In the genomic region with DNA sequence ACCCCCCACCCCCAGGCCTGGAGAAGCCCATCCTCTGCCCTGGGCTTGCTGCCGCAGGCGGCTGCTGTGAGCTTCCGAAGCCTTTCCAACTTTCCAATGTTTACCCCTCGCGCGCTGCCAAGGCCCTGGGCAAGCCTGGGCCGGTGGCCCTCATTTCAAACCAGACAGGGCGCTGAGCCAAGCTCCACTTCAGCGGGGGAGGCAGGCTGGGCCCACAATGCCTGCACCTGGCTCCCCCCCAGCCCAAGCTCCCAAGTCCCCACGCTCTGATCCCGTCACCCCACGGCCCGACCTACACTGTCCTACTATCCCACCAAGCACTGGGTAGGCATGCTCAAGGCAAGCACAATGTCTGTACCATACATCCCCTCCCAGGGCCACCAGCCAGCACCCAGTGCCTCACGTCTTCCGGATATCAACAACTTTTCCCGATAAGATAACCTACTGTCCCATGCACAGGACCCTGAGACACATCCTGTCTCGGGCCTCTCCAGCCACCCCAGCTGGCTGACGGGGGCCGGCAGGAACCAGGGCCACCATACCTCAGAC, we compare ENCODE assay signal across 8 mouse cellular contexts. TPM values are rescaled to one million over a fixed set of nuclear protein-coding genes. Genes with fewer than 3 reads are reported as not detected.
A peak's percentile ranks its signal among the peaks of the same experiment; 100 is the strongest.
DNase-seq lines count a peak whose midpoint lies in the region; ATAC-seq and TF ChIP-seq lines count a peak whose summit lies in the region.

No protein-coding gene starts in this region.

- peak; percentile 88 for DNase-seq in adrenal gland, postnatal 25 days
- DNase-seq in heart, adult 9 months (ENCODE audit: low spot score in 2 of 2) = peak; percentile 79 to 84
- DNase-seq in kidney, adult 8-10 months = peak; percentile 76 to 83
- peak; percentile 75 for DNase-seq in urinary bladder, postnatal 25 days (ENCODE audit: low spot score)
- no peak for DNase-seq in spleen, postnatal 36 days (ENCODE audit: low spot score in 2 of 2)

- no peaks in the 10 kb centered on the region for H3K36me3 ChIP-seq in embryonic facial prominence, embryonic 12.5 days
- H3K36me3 ChIP-seq in limb, embryonic 13.5 days = no peaks in the 10 kb centered on the region
- H3K36me3 ChIP-seq in myocyte (ENCODE audit: control insufficient read depth, insufficient read depth) = no peaks in the 10 kb centered on the region

- TF ChIP-seq POLR2A in myocyte (IDR thresholded peaks at IDR 0.05; ENCODE audit: insufficient read length, low read depth) = no peak

- peak overlapping the region; percentile 22 for H3ac ChIP-seq in myocyte (ENCODE audit: control insufficient read depth, insufficient read length)

- peak overlapping the region; percentile 99 for H3K27ac ChIP-seq in embryonic facial prominence, embryonic 12.5 days
- H3K27ac ChIP-seq in limb, embryonic 13.5 days = peak overlapping the region; percentile 100

- WGBS in embryonic facial prominence, embryonic 12.5 days = 58% methylated on average over 19 of the region's 19 CpGs
- WGBS in limb, embryonic 13.5 days = 34% methylated on average over 19 of the region's 19 CpGs

- no peaks in the 10 kb centered on the region for H3K27me3 ChIP-seq in embryonic facial prominence, embryonic 12.5 days
- H3K27me3 ChIP-seq in limb, embryonic 13.5 days = no peaks in the 10 kb centered on the region
- no peaks in the 10 kb centered on the region for H3K27me3 ChIP-seq in myocyte (ENCODE audit: control insufficient read depth, insufficient read depth, insufficient read length)

- no peaks in the 10 kb centered on the region for H3K9me3 ChIP-seq in embryonic facial prominence, embryonic 12.5 days
- H3K9me3 ChIP-seq in limb, embryonic 13.5 days = no peaks in the 10 kb centered on the region

- 0 out of 2 replicates have a peak, but pooled peaks have one; percentile 36 for ATAC-seq in embryonic facial prominence, embryonic 12.5 days (ENCODE audit: insufficient number of reproducible peaks, insufficient read depth, low FRiP score, low TSS enrichment)
- ATAC-seq in limb, embryonic 13.5 days (ENCODE audit: low FRiP score, low read depth) = no peak

- peaks cover 72% of the 10 kb centered on the region for H3K4me1 ChIP-seq in embryonic facial prominence, embryonic 12.5 days
- peaks cover 87% of the 10 kb centered on the region for H3K4me1 ChIP-seq in limb, embryonic 13.5 days

- peak overlapping the region; percentile 29 for H3K4me3 ChIP-seq in embryonic facial prominence, embryonic 12.5 days
- H3K4me3 ChIP-seq in limb, embryonic 13.5 days = peak overlapping the region; percentile 43
- peak overlapping the region; percentile 34 for H3K4me3 ChIP-seq in myocyte

- H3K9ac ChIP-seq in embryonic facial prominence, embryonic 12.5 days = peak overlapping the region; percentile 52
- H3K9ac ChIP-seq in limb, embryonic 13.5 days = peak overlapping the region; percentile 73

- H3K4me2 ChIP-seq in embryonic facial prominence, embryonic 12.5 days (replicated peaks) = peak overlapping the region; percentile 54
- peak overlapping the region; percentile 82 for H3K4me2 ChIP-seq in limb, embryonic 13.5 days (replicated peaks)
- peak overlapping the region; percentile 70 for H3K4me2 ChIP-seq in myocyte (ENCODE audit: low read depth)

- H3K79me2 ChIP-seq in myocyte (ENCODE audit: control insufficient read depth, insufficient read depth) = peaks cover 87% of the 10 kb centered on the region

TF ChIP-seq in myocyte, 11 proteins besides CTCF, POLR2A, EP300 and RAD21:
- TF ChIP-seq MYOG (IDR thresholded peaks at IDR 0.05; ENCODE audit: control insufficient read depth in 1 of 3, insufficient read depth in 1 of 3, insufficient read length in 2 of 3, low read depth in 2 of 3) (peak in 1 of 3 experiments; percentile 39), E2F4 (IDR thresholded peaks at IDR 0.05; ENCODE audit: insufficient read depth) (no peak), MYOD1 (IDR thresholded peaks at IDR 0.05; ENCODE audit: control insufficient read depth in 1 of 3, insufficient read length in 2 of 3, low read depth in 2 of 3) (peak in 2 of 3 experiments; percentile 32 to 64)

RNA-seq across cellular contexts. Expression of a gene that starts 38.8 kb away (rescaled TPM):
- total RNA-seq in adrenal gland, postnatal 25 days (2021) = 316 and 358 TPM in 2 replicates
- 31.6 and 33.4 TPM in 2 replicates for polyA plus RNA-seq in embryonic facial prominence, embryonic 12.5 days (2016; fragmentation: Nextera tagmentation; extraction: Ambion mirVana)
- 33.9 and 34.9 TPM in 2 replicates for polyA plus RNA-seq in limb, embryonic 13.5 days (2015; fragmentation: Nextera tagmentation; extraction: Ambion mirVana)
- 127 TPM for polyA plus RNA-seq in myocyte (2012; fragmentation: generic; extraction: Trizol)

Comparison
In these comparisons a context has a peak if more than half of its experiments do, and no peak if none do; other contexts are left out.
1. DNase-seq: peak in adrenal gland, postnatal 25 days (single experiment), heart, adult 9 months (2 of 2), kidney, adult 8-10 months (2 of 2) and urinary bladder, postnatal 25 days (single experiment); none in spleen, postnatal 36 days (0 of 2).
2. Peak in every context shown above with its lines, with median percentiles within 50 percentile points of each other: H3K4me2 ChIP-seq and H3K4me3 ChIP-seq.